Mouse (Mus musculus): ENCODE results near the gene Gm9195. TPM values are rescaled to one million over a fixed set of nuclear protein-coding genes. Genes with fewer than 3 reads are reported as not detected.
A peak's percentile ranks its signal among the peaks of the same experiment; 100 is the strongest.

Gm9195 gene
- polyA plus RNA-seq, 1 experiment from 2014 or later = not detected

GRCm38 (mm10) chr14:72506723-72507420, 15.2 kb upstream of the Gm9195 start:
- Histone ChIP-seq H3K4me3 (ENCODE audit: low read depth, low read length) (peak overlapping the region; percentile 29), H3K27ac (ENCODE audit: low read depth, low read length) (no peak overlapping the region), H3K9ac (ENCODE audit: low read depth, low read length) (0 out of 2 replicates have a peak overlapping the region, but pooled peaks have one; percentile 20)

GRCm38 (mm10) chr14:72506018-72506722, 14.5 kb upstream of the Gm9195 start:
- H3K9ac ChIP-seq (ENCODE audit: low read depth, low read length) = 0 out of 2 replicates have a peak overlapping the region, but pooled peaks have one; percentile 20
- no peaks in the 10 kb centered on the region for H3K36me3 ChIP-seq (ENCODE audit: control insufficient read depth, insufficient read depth, low read length)
- ATAC-seq (replicated peaks; ENCODE audit: low FRiP score) = no peak
- DNase-seq (ENCODE audit: low spot score) = peak; percentile 38
- H3K4me2 ChIP-seq = peak overlapping the region; percentile 60
- H3K27me3 ChIP-seq (replicated peaks; ENCODE audit: control insufficient read depth, insufficient read depth, low read length) = no peaks in the 10 kb centered on the region
- 14% methylated on average over 12 of the region's 12 CpGs for WGBS
- no peaks in the 10 kb centered on the region for H3K4me1 ChIP-seq (replicated peaks; ENCODE audit: control insufficient read depth, insufficient read depth, low read length)
- H3K27ac ChIP-seq (ENCODE audit: low read depth, low read length) = no peak overlapping the region
- H3K4me3 ChIP-seq (ENCODE audit: low read depth, low read length) = peak overlapping the region; percentile 29
- H3K9me3 ChIP-seq (ENCODE audit: control insufficient read depth, low read length) = no peaks in the 10 kb centered on the region

More at GRCm38 (mm10) chr14:72506723-72507420, 15.2 kb upstream of the Gm9195 start:
- ATAC-seq (replicated peaks; ENCODE audit: low FRiP score) (no peak), DNase-seq (ENCODE audit: low spot score) (peak; percentile 33)
- Histone ChIP-seq H3K4me1 (replicated peaks; ENCODE audit: control insufficient read depth, insufficient read depth, low read length) (no peaks in the 10 kb centered on the region), H3K4me2 (peak overlapping the region; percentile 60), H3K27me3 (replicated peaks; ENCODE audit: control insufficient read depth, insufficient read depth, low read length) (no peaks in the 10 kb centered on the region), H3K9me3 (ENCODE audit: control insufficient read depth, low read length) (no peaks in the 10 kb centered on the region), H3K36me3 (ENCODE audit: control insufficient read depth, insufficient read depth, low read length) (no peaks in the 10 kb centered on the region)
- WGBS = 20% methylated on average over 11 of the region's 11 CpGs

- H3K27ac ChIP-seq (ENCODE audit: low read depth, low read length) = no peak overlapping the region
- WGBS = 76% methylated on average over 1 of the region's 1 CpGs
- H3K9ac ChIP-seq (ENCODE audit: low read depth, low read length) = no peak overlapping the region
- no peaks in the 10 kb centered on the region for H3K27me3 ChIP-seq (replicated peaks; ENCODE audit: control insufficient read depth, insufficient read depth, low read length)
- DNase-seq (ENCODE audit: low spot score) (no peak), ATAC-seq (replicated peaks; ENCODE audit: low FRiP score) (no peak)
- H3K4me2 ChIP-seq = no peak overlapping the region
- H3K4me1 ChIP-seq (replicated peaks; ENCODE audit: control insufficient read depth, insufficient read depth, low read length) = no peaks in the 10 kb centered on the region
- no peaks in the 10 kb centered on the region for H3K9me3 ChIP-seq (ENCODE audit: control insufficient read depth, low read length)
- H3K36me3 ChIP-seq (ENCODE audit: control insufficient read depth, insufficient read depth, low read length) = no peaks in the 10 kb centered on the region
- no peak overlapping the region for H3K4me3 ChIP-seq (ENCODE audit: low read depth, low read length)
Observed at GRCm38 (mm10) chr14:72504985-72505384, 13.3 kb upstream of the Gm9195 start.

- 53% methylated on average over 6 of the region's 6 CpGs for WGBS
- Histone ChIP-seq H3K9ac (ENCODE audit: low read depth, low read length) (no peak overlapping the region), H3K4me1 (replicated peaks; ENCODE audit: control insufficient read depth, insufficient read depth, low read length) (no peaks in the 10 kb centered on the region), H3K4me3 (ENCODE audit: low read depth, low read length) (no peak overlapping the region), H3K4me2 (no peak overlapping the region), H3K36me3 (ENCODE audit: control insufficient read depth, insufficient read depth, low read length) (no peaks in the 10 kb centered on the region), H3K27ac (ENCODE audit: low read depth, low read length) (no peak overlapping the region), H3K27me3 (replicated peaks; ENCODE audit: control insufficient read depth, insufficient read depth, low read length) (no peaks in the 10 kb centered on the region), H3K9me3 (ENCODE audit: control insufficient read depth, low read length) (no peaks in the 10 kb centered on the region)
- DNase-seq (ENCODE audit: low spot score) (no peak), ATAC-seq (replicated peaks; ENCODE audit: low FRiP score) (no peak)
Observed at GRCm38 (mm10) chr14:72503241-72503640, 11.6 kb upstream of the Gm9195 start.

- no peak overlapping the region for H3K27ac ChIP-seq (ENCODE audit: low read depth, low read length)
- H3K27me3 ChIP-seq (replicated peaks; ENCODE audit: control insufficient read depth, insufficient read depth, low read length) = no peaks in the 10 kb centered on the region
- no peak overlapping the region for H3K9ac ChIP-seq (ENCODE audit: low read depth, low read length)
- H3K36me3 ChIP-seq (ENCODE audit: control insufficient read depth, insufficient read depth, low read length) = no peaks in the 10 kb centered on the region
- no peaks in the 10 kb centered on the region for H3K4me1 ChIP-seq (replicated peaks; ENCODE audit: control insufficient read depth, insufficient read depth, low read length)
- 68% methylated on average over 1 of the region's 1 CpGs for WGBS
- no peak overlapping the region for H3K4me2 ChIP-seq
- DNase-seq (ENCODE audit: low spot score) (no peak), ATAC-seq (replicated peaks; ENCODE audit: low FRiP score) (no peak)
- H3K4me3 ChIP-seq (ENCODE audit: low read depth, low read length) = no peak overlapping the region
- H3K9me3 ChIP-seq (ENCODE audit: control insufficient read depth, low read length) = no peaks in the 10 kb centered on the region
Observed at GRCm38 (mm10) chr14:72493775-72494174, 2.1 kb upstream of the Gm9195 start.

GRCm38 (mm10) chr14:72490367-72490766, 1.3 kb downstream of the Gm9195 start:
- Histone ChIP-seq H3K27me3 (replicated peaks; ENCODE audit: control insufficient read depth, insufficient read depth, low read length) (no peaks in the 10 kb centered on the region), H3K9me3 (ENCODE audit: control insufficient read depth, low read length) (no peaks in the 10 kb centered on the region), H3K9ac (ENCODE audit: low read depth, low read length) (no peak overlapping the region), H3K4me2 (no peak overlapping the region), H3K4me1 (replicated peaks; ENCODE audit: control insufficient read depth, insufficient read depth, low read length) (no peaks in the 10 kb centered on the region), H3K36me3 (ENCODE audit: control insufficient read depth, insufficient read depth, low read length) (no peaks in the 10 kb centered on the region), H3K4me3 (ENCODE audit: low read depth, low read length) (no peak overlapping the region), H3K27ac (ENCODE audit: low read depth, low read length) (no peak overlapping the region)
- ATAC-seq (replicated peaks; ENCODE audit: low FRiP score) (no peak), DNase-seq (ENCODE audit: low spot score) (no peak)
- WGBS = 95% methylated on average over 3 of the region's 3 CpGs

- no peaks in the 10 kb centered on the region for H3K36me3 ChIP-seq (ENCODE audit: control insufficient read depth, insufficient read depth, low read length)
- no peaks in the 10 kb centered on the region for H3K4me1 ChIP-seq (replicated peaks; ENCODE audit: control insufficient read depth, insufficient read depth, low read length)
- H3K9ac ChIP-seq (ENCODE audit: low read depth, low read length) = no peak overlapping the region
- H3K4me2 ChIP-seq = no peak overlapping the region
- ATAC-seq (replicated peaks; ENCODE audit: low FRiP score) (no peak), DNase-seq (ENCODE audit: low spot score) (no peak)
- H3K4me3 ChIP-seq (ENCODE audit: low read depth, low read length) = no peak overlapping the region
- H3K9me3 ChIP-seq (ENCODE audit: control insufficient read depth, low read length) = no peaks in the 10 kb centered on the region
- 70% methylated on average over 1 of the region's 1 CpGs for WGBS
- H3K27ac ChIP-seq (ENCODE audit: low read depth, low read length) = no peak overlapping the region
- no peaks in the 10 kb centered on the region for H3K27me3 ChIP-seq (replicated peaks; ENCODE audit: control insufficient read depth, insufficient read depth, low read length)
Observed at GRCm38 (mm10) chr14:72474501-72474900, 17.1 kb downstream of the Gm9195 start.

- H3K9ac ChIP-seq (ENCODE audit: low read depth, low read length) = no peak overlapping the region
- ATAC-seq (replicated peaks; ENCODE audit: low FRiP score) = peak; percentile 67; the same call in 1 of the 2 replicates
- no peaks in the 10 kb centered on the region for H3K9me3 ChIP-seq (ENCODE audit: control insufficient read depth, low read length)
- H3K27me3 ChIP-seq (replicated peaks; ENCODE audit: control insufficient read depth, insufficient read depth, low read length) = no peaks in the 10 kb centered on the region
- no peak for DNase-seq (ENCODE audit: low spot score)
- no peaks in the 10 kb centered on the region for H3K36me3 ChIP-seq (ENCODE audit: control insufficient read depth, insufficient read depth, low read length)
- H3K27ac ChIP-seq (ENCODE audit: low read depth, low read length) = no peak overlapping the region
- no peaks in the 10 kb centered on the region for H3K4me1 ChIP-seq (replicated peaks; ENCODE audit: control insufficient read depth, insufficient read depth, low read length)
- WGBS = 31% methylated on average over 4 of the region's 4 CpGs
- no peak overlapping the region for H3K4me2 ChIP-seq
- no peak overlapping the region for H3K4me3 ChIP-seq (ENCODE audit: low read depth, low read length)
Observed at GRCm38 (mm10) chr14:72468429-72468828, 23.2 kb downstream of the Gm9195 start.

GRCm38 (mm10) chr14:72466384-72466783, 25.3 kb downstream of the Gm9195 start:
- Histone ChIP-seq H3K4me3 (ENCODE audit: low read depth, low read length) (no peak overlapping the region), H3K36me3 (ENCODE audit: control insufficient read depth, insufficient read depth, low read length) (no peaks in the 10 kb centered on the region), H3K9ac (ENCODE audit: low read depth, low read length) (no peak overlapping the region), H3K27me3 (replicated peaks; ENCODE audit: control insufficient read depth, insufficient read depth, low read length) (no peaks in the 10 kb centered on the region), H3K27ac (ENCODE audit: low read depth, low read length) (no peak overlapping the region), H3K9me3 (ENCODE audit: control insufficient read depth, low read length) (no peaks in the 10 kb centered on the region), H3K4me1 (replicated peaks; ENCODE audit: control insufficient read depth, insufficient read depth, low read length) (no peaks in the 10 kb centered on the region), H3K4me2 (no peak overlapping the region)
- no peak for ATAC-seq (replicated peaks; ENCODE audit: low FRiP score)
- DNase-seq (ENCODE audit: low spot score) = no peak
- WGBS = 84% methylated on average over 3 of the region's 3 CpGs
